Mouse (Mus musculus) G1E (cell line): ENCODE results near the gene Daam2.

Source experiments
- CTCF ChIP-seq: IDR thresholded peaks from 2 replicates; pipeline ENCODE4 v1.5.1; 2012; ENCODE audit warnings: low read depth, low read length, inconsistent platforms, mixed read lengths
- GATA1 ChIP-seq: IDR thresholded peaks from 2 replicates; pipeline ENCODE4 v1.6.1; 2012; ENCODE audit warnings: borderline replicate concordance, low read length, inconsistent platforms, mixed read lengths
- GATA2 ChIP-seq: IDR thresholded peaks from 2 replicates; pipeline ENCODE4 v1.6.1; 2012; ENCODE audit warnings: low read depth, low read length, inconsistent platforms, borderline replicate concordance

GRCm38 (mm10) chr17:49498169-49498568 lies 66.0 kb downstream of the Daam2 start:
- TF ChIP-seq CTCF (no peak), GATA2 (no peak), GATA1 (no peak)
